Mouse (Mus musculus): ENCODE data around the gene Cntrl.

GRCm38 (mm10) chr2:35188929-35189328, 79.6 kb downstream of the Cntrl start:
- TF ChIP-seq CTCF (conservative IDR thresholded peaks at IDR 0.05; ENCODE audit: low read length) = no peak
- TF ChIP-seq NANOG (IDR thresholded peaks at IDR 0.05; ENCODE audit: borderline replicate concordance, low read length) = no peak
- TF ChIP-seq POU5F1 (IDR thresholded peaks at IDR 0.05; ENCODE audit: borderline replicate concordance, low read length) = no peak

Data from E14TG2a.4 (cell line).